Mouse (Mus musculus) erythroblast, embryonic 14.5 days (primary cell): ENCODE results near the gene Slc35f3.

Experiments
- GATA1 ChIP-seq: IDR thresholded peaks from 2 replicates; pipeline ENCODE4 v1.6.1; 2012; ENCODE audit warnings: low read length, inconsistent platforms, mixed read lengths
- TAL1 ChIP-seq: IDR thresholded peaks from 3 replicates; pipeline ENCODE4 v1.6.1; 2012; ENCODE audit warnings: low read length, inconsistent platforms, mixed read lengths

- TF ChIP-seq GATA1 (no peak), TAL1 (no peak)
These were observed 124.0 kb downstream of the Slc35f3 start, which contains the start of gene Coa6 for GRCm38 (mm10) chr8:126422174-126422919.
